Mouse (Mus musculus): ENCODE measurements around the gene Ccdc148. TPM values are rescaled to one million over a fixed set of nuclear protein-coding genes. Genes with fewer than 3 reads are reported as not detected.
A peak's percentile ranks its signal among the peaks of the same experiment; 100 is the strongest.

Gene Ccdc148
- total RNA-seq, 2 experiments from 2014 or later = 0.37 to 0.70 TPM

GRCm38 (mm10) chr2:59179487-59179886 lies 19.0 kb upstream of the Ccdc148 start:
- no peak for DNase-seq (ENCODE audit: low spot score in 2 of 2)

GRCm38 (mm10) chr2:59178960-59179359 lies 18.5 kb upstream of the Ccdc148 start:
- no peak for DNase-seq (ENCODE audit: low spot score in 2 of 2)

GRCm38 (mm10) chr2:59178191-59178590 lies 17.7 kb upstream of the Ccdc148 start:
- DNase-seq (ENCODE audit: low spot score in 2 of 2) = no peak

GRCm38 (mm10) chr2:59175926-59176325 lies 15.4 kb upstream of the Ccdc148 start:
- no peak for DNase-seq (ENCODE audit: low spot score in 2 of 2)

GRCm38 (mm10) chr2:59171533-59171932 lies 11.1 kb upstream of the Ccdc148 start:
- DNase-seq (ENCODE audit: low spot score in 2 of 2) = no peak

GRCm38 (mm10) chr2:59170593-59170992 lies 10.1 kb upstream of the Ccdc148 start:
- DNase-seq (ENCODE audit: low spot score in 2 of 2) = no peak

GRCm38 (mm10) chr2:59170208-59170589 lies 9.7 kb upstream of the Ccdc148 start:
- no peak for DNase-seq (ENCODE audit: low spot score in 2 of 2)

GRCm38 (mm10) chr2:59169572-59170207 lies 9.2 kb upstream of the Ccdc148 start:
- no peak for DNase-seq (ENCODE audit: low spot score in 2 of 2)

GRCm38 (mm10) chr2:59167830-59168229 lies 7.3 kb upstream of the Ccdc148 start:
- no peak for DNase-seq (ENCODE audit: low spot score in 2 of 2)

- no peak for DNase-seq (ENCODE audit: low spot score in 2 of 2)
These were observed 6.5 kb upstream of the Ccdc148 start for GRCm38 (mm10) chr2:59166976-59167375.

GRCm38 (mm10) chr2:59162285-59162600 lies 1.8 kb upstream of the Ccdc148 start:
- DNase-seq (ENCODE audit: low spot score in 2 of 2) = no peak

- DNase-seq (ENCODE audit: low spot score in 2 of 2) = peak; percentile 47 to 59
These were observed 1.2 kb upstream of the Ccdc148 start for GRCm38 (mm10) chr2:59161441-59162284.

GRCm38 (mm10) chr2:59161021-59161440 lies 548 bp upstream of the Ccdc148 start:
- peak in 1 of 2 experiments; percentile 49 for DNase-seq (ENCODE audit: low spot score in 2 of 2)

GRCm38 (mm10) chr2:59159961-59160604 lies 400 bp downstream of the Ccdc148 start:
- DNase-seq (ENCODE audit: low spot score in 2 of 2) = no peak

GRCm38 (mm10) chr2:59158117-59158516 lies 2.4 kb downstream of the Ccdc148 start:
- DNase-seq (ENCODE audit: low spot score in 2 of 2) = peak in 1 of 2 experiments; percentile 2

- no peak for DNase-seq (ENCODE audit: low spot score in 2 of 2)
These were observed 5.1 kb downstream of the Ccdc148 start for GRCm38 (mm10) chr2:59155428-59155827.

- no peak for DNase-seq (ENCODE audit: low spot score in 2 of 2)
These were observed 29.4 kb downstream of the Ccdc148 start for GRCm38 (mm10) chr2:59131044-59131443.

GRCm38 (mm10) chr2:59129821-59130220 lies 30.7 kb downstream of the Ccdc148 start:
- no peak for DNase-seq (ENCODE audit: low spot score in 2 of 2)

- no peak for DNase-seq (ENCODE audit: low spot score in 2 of 2)
These were observed 31.5 kb downstream of the Ccdc148 start for GRCm38 (mm10) chr2:59129023-59129422.

GRCm38 (mm10) chr2:59055615-59056145 lies 104.8 kb downstream of the Ccdc148 start:
- DNase-seq (ENCODE audit: low spot score in 2 of 2) = no peak

- no peak for DNase-seq (ENCODE audit: low spot score in 2 of 2)
These were observed 106.1 kb downstream of the Ccdc148 start for GRCm38 (mm10) chr2:59054339-59054738.
